Mouse (Mus musculus) CD4-positive, CD25-positive, alpha-beta regulatory T cell, adult 2 months (primary cell): ENCODE measurements around the gene Wdr11.

Experiments
- DNase-seq: peaks from one replicate; pipeline ENCODE4 v3.0.0-alpha.2; 2012; ENCODE audit warnings: low read depth, low spot score

Wdr11 gene

GRCm38 (mm10) chr7:129682525-129682924 lies 90.9 kb downstream of the Wdr11 start:
- no peak for DNase-seq

- DNase-seq, result no peak
Measured at GRCm38 (mm10) chr7:129685326-129685725, 93.7 kb downstream of the Wdr11 start.
